Mouse (Mus musculus): ENCODE measurements around the gene Vax2. TPM values are rescaled to one million over a fixed set of nuclear protein-coding genes. Genes with fewer than 3 reads are reported as not detected.
A peak's percentile ranks its signal among the peaks of the same experiment; 100 is the strongest.

Gene Vax2
- polyA plus RNA-seq, 1 experiment from 2014 or later = not detected

DNA sequence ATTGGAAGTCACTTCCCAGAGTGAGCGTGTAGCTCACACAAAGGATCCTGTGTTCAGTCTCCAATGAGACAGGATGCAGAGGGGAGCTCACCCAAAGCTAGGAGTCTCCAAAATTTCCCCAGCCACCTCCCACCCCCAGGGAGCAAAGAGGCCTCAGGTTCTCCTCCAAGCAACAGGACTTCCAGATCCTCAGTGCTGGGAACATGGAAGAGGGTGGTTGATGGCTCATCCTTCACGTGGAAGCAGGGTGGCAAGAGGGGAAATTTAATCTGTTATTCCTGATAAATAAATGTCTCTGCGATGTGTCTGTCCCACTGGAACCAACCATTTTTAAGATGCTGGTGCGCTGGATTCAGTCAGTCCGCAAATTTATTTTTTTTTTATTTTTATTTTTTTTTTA, 6.4 kb upstream of the Vax2 start:
- no peak for ATAC-seq
- Histone ChIP-seq H3K27me3 (replicated peaks; ENCODE audit: control insufficient read depth, insufficient read depth, low read length) (peaks cover 70% of the 10 kb centered on the region), H3K9ac (ENCODE audit: low read depth, low read length) (no peak overlapping the region), H3K27ac (ENCODE audit: low read depth, low read length) (no peak overlapping the region), H3K9me3 (ENCODE audit: control insufficient read depth, low read length) (no peaks in the 10 kb centered on the region), H3K4me3 (ENCODE audit: low read length) (no peak overlapping the region), H3K36me3 (ENCODE audit: control insufficient read depth, insufficient read depth, low read length) (no peaks in the 10 kb centered on the region), H3K4me2 (ENCODE audit: low read length) (no peak overlapping the region), H3K4me1 (ENCODE audit: control insufficient read depth, insufficient read depth, low read depth, low read length) (no peaks in the 10 kb centered on the region)
- 23% methylated on average over 5 of the region's 5 CpGs for WGBS

DNA sequence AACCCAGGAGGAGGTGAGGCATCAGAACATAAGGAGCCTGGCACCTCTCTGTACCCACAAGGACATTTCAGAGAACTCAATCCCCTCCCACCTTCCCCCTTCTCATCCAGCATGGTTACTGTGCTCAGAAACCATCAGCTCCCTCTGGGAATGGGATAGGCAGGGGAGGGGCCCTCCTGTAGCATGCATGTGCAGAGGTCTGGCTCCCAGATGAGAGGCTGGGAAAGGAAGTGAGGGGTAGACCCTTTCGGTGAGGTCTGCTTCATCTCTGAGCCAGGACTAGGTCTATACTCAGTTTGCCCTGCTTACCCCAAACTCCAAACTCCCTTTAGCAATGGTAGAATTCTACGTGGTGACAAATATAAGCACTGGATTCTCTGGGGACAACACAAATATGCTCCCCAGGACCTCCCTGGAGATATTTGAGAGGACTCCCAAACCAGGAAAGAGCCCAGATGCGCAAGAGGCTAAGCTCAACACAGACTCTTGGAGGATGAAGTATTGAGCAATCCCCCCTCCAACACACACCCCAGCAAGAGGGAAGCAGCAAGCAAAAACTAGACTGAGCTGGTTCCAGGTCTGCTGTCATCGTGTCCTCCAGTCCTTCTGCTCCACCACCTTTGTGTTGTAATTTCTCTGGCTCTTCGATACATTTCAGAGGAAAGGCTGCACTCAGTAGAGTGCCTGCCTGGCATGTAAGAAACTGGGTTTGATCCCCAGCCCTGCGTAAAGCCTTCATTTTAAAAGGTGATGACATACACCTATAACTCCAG, 3.1 kb upstream of the Vax2 start:
- Histone ChIP-seq H3K4me1 (ENCODE audit: control insufficient read depth, insufficient read depth, low read depth, low read length) (peaks cover 9% of the 10 kb centered on the region), H3K27ac (ENCODE audit: low read depth, low read length) (no peak overlapping the region), H3K9me3 (ENCODE audit: control insufficient read depth, low read length) (no peaks in the 10 kb centered on the region), H3K4me2 (ENCODE audit: low read length) (no peak overlapping the region), H3K27me3 (replicated peaks; ENCODE audit: control insufficient read depth, insufficient read depth, low read length) (peaks cover 78% of the 10 kb centered on the region), H3K9ac (ENCODE audit: low read depth, low read length) (no peak overlapping the region), H3K36me3 (ENCODE audit: control insufficient read depth, insufficient read depth, low read length) (no peaks in the 10 kb centered on the region), H3K4me3 (ENCODE audit: low read length) (no peak overlapping the region)
- ATAC-seq = no peak
- 5% methylated on average over 6 of the region's 6 CpGs for WGBS

DNA sequence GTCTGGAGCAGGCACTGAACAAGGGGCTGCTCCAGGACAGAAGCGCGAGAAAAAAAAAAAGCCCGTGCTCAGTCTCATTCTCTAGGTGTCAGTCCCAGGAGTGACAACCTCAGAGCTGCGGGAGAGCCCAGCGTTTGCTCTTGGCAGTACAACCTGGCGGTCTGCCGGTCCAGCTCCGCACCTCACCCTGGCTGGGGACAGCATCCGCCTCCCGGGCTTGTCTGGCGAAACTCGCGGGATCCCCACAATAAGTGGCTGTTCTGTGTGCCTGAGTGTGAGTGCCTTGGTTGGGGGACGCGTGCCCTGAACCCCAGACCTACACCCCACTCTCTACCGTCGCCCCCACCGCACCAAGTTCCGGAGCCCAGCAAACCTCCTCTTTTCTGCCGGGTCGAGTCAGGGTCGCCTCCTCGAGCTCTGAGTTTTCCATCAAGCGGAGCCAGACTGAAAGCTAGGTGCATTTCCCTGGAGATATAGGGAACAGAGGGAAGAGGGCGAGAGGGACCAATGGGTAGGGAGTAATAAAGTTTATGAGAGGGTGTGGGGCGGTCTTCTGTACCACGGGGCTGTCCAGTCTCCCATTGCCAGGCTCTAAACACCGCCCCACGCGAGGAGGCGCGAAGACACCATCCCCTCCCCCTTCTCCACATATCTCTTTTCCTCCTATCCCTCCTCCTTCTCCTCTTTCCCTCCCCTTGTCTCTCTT, 550 bp upstream of the Vax2 start:
- 0% methylated on average over 31 of the region's 32 CpGs for WGBS
- no peak overlapping the region for H3K9ac ChIP-seq (ENCODE audit: low read depth, low read length)
- H3K36me3 ChIP-seq (ENCODE audit: control insufficient read depth, insufficient read depth, low read length) = no peaks in the 10 kb centered on the region
- peak; percentile 67 for ATAC-seq
- peaks cover 78% of the 10 kb centered on the region for H3K27me3 ChIP-seq (replicated peaks; ENCODE audit: control insufficient read depth, insufficient read depth, low read length)
- peak overlapping the region; percentile 54 for H3K4me2 ChIP-seq (ENCODE audit: low read length)
- H3K4me3 ChIP-seq (ENCODE audit: low read length) = peak overlapping the region; percentile 30
- peaks cover 9% of the 10 kb centered on the region for H3K4me1 ChIP-seq (ENCODE audit: control insufficient read depth, insufficient read depth, low read depth, low read length)
- no peaks in the 10 kb centered on the region for H3K9me3 ChIP-seq (ENCODE audit: control insufficient read depth, low read length)
- H3K27ac ChIP-seq (ENCODE audit: low read depth, low read length) = no peak overlapping the region

DNA sequence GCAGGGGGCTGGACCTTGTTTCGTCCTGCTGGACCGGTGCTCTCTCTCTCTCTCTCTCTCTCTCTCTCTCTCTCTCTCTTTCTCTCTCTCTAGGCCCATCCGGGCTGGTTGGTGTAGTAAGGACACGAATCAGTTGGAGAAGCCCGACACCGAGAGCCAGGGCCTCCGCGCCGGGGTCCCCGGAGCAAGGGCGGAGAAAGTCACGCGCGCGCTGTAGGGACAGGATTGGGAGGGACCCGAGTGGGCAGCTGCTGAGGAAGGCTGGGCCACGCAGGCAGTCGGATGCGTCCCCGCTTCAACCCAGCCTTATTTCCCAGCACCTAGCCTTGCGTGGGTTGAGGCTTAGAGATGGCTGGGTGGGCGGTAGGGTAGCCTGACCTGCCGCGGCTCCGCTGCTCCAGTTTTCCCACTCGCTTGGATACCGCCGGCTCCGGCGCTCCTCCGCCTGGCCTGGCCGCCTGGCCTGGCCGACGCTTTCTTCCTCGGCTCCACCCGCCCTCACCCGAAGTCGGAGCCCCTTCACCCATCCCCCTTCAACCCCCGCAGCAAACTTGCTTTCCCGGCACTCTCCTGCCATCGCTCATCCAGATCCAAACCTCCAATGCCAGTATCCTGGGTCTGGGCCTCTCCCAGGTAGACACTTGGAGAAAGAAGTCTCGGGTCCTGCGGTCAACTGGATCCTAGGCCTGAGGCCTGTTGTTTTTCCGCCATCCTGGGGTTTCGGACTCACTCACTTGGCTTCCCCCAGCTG, 836 bp downstream of the Vax2 start:
- H3K4me3 ChIP-seq (ENCODE audit: low read length) = 0 out of 2 replicates have a peak overlapping the region, but pooled peaks have one; percentile 1
- H3K9ac ChIP-seq (ENCODE audit: low read depth, low read length) = no peak overlapping the region
- no peak for ATAC-seq
- H3K4me1 ChIP-seq (ENCODE audit: control insufficient read depth, insufficient read depth, low read depth, low read length) = peaks cover 9% of the 10 kb centered on the region
- 2% methylated on average over 45 of the region's 45 CpGs for WGBS
- H3K36me3 ChIP-seq (ENCODE audit: control insufficient read depth, insufficient read depth, low read length) = no peaks in the 10 kb centered on the region
- no peaks in the 10 kb centered on the region for H3K9me3 ChIP-seq (ENCODE audit: control insufficient read depth, low read length)
- H3K27me3 ChIP-seq (replicated peaks; ENCODE audit: control insufficient read depth, insufficient read depth, low read length) = peaks cover 74% of the 10 kb centered on the region
- peak overlapping the region; percentile 54 for H3K4me2 ChIP-seq (ENCODE audit: low read length)
- H3K27ac ChIP-seq (ENCODE audit: low read depth, low read length) = no peak overlapping the region

DNA sequence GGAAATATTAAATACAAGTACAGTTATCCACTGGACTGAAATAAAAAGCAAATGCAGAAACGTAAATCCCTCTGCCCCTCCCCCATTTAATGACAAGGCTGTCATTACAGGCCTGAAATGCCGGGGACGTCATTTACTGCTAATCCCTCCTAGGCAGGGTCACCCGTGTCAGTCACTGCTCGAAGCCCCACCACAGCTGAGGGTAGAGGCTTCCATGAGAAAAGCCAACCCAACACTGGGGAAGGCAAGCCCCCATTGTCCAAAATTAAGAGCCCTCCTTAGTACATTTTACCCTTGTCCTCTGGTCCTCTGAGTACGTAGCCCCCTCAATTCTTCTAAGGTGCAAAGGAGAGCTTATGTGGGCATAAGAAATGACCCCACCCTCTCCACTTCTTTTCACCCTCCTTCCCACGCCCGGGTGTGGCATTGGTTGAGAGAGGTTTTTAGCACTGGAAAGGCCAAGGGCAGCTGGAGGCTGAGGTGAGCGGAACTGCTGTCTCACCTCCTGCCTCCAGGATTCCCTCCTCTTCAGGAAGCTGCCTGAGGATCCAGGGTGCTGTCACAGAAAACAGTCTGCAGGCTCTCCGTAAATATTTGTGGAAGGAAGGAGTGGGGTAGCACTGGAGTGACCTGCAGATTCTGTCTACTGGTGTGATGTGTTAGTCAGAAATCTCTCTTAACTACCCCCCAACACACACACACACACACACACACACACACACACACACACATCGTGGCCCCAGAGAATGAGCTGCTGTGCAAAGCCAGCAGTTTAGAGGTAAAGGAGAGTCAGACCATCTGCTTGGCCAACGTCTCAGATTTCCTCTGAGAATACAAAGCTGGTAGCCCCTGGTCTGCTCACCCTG, 2.4 kb downstream of the Vax2 start:
- H3K4me3 ChIP-seq (ENCODE audit: low read length) = no peak overlapping the region
- no peak overlapping the region for H3K9ac ChIP-seq (ENCODE audit: low read depth, low read length)
- H3K9me3 ChIP-seq (ENCODE audit: control insufficient read depth, low read length) = no peaks in the 10 kb centered on the region
- peaks cover 72% of the 10 kb centered on the region for H3K27me3 ChIP-seq (replicated peaks; ENCODE audit: control insufficient read depth, insufficient read depth, low read length)
- peaks cover 9% of the 10 kb centered on the region for H3K4me1 ChIP-seq (ENCODE audit: control insufficient read depth, insufficient read depth, low read depth, low read length)
- H3K27ac ChIP-seq (ENCODE audit: low read depth, low read length) = no peak overlapping the region
- no peak overlapping the region for H3K4me2 ChIP-seq (ENCODE audit: low read length)
- no peak for ATAC-seq
- H3K36me3 ChIP-seq (ENCODE audit: control insufficient read depth, insufficient read depth, low read length) = no peaks in the 10 kb centered on the region
- 7% methylated on average over 12 of the region's 12 CpGs for WGBS

DNA sequence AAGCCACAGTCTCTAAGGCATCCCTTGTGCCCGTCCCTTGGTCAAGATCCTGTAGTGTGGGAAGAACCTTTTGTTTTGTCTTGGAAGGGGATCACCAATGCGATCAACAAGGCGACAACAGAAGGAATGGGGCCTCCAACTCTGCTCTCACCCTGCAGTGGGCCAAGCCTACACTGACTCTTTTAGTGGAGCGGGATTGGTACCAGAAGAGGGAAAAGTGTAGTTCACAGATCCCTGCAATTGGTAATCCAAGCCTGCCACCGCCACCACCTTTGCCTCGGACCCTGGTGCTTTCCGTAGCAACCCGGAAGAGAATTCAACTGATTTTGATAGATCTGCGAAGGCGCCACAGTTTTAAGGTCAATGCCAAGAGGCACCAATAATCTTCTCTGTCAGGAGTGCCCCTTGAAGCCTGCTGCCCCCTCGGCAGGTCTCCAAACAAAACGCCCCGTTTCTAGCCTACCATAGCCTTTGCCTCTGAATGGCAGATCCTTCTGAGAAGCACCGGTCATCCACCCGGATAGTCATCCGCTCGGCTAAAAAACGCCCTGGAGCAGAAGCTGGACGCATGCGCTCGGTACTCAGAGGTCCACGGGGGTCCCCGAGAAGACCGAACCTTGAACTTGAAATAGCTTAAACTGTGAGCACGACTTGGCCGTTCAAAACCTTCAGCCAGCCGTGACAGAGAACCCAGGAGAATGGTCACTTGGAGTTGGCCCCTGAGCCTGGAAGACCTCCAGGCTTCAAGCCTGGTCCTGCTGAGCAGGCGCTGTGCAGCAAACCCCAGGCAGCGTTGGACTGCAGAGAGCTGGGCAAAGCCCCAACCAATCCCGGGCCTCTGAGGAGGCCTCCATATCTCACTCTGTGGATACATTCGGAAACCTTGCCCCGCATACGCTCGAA, 3.4 kb downstream of the Vax2 start:
- Histone ChIP-seq H3K4me3 (ENCODE audit: low read length) (no peak overlapping the region; the same call in 1 of the 2 replicates), H3K27me3 (replicated peaks; ENCODE audit: control insufficient read depth, insufficient read depth, low read length) (peaks cover 70% of the 10 kb centered on the region), H3K4me2 (ENCODE audit: low read length) (no peak overlapping the region; the same call in 1 of the 2 replicates), H3K9me3 (ENCODE audit: control insufficient read depth, low read length) (no peaks in the 10 kb centered on the region), H3K9ac (ENCODE audit: low read depth, low read length) (no peak overlapping the region), H3K4me1 (ENCODE audit: control insufficient read depth, insufficient read depth, low read depth, low read length) (peaks cover 9% of the 10 kb centered on the region), H3K27ac (ENCODE audit: low read depth, low read length) (no peak overlapping the region), H3K36me3 (ENCODE audit: control insufficient read depth, insufficient read depth, low read length) (no peaks in the 10 kb centered on the region)
- ATAC-seq = no peak
- WGBS = 1% methylated on average over 34 of the region's 34 CpGs

DNA sequence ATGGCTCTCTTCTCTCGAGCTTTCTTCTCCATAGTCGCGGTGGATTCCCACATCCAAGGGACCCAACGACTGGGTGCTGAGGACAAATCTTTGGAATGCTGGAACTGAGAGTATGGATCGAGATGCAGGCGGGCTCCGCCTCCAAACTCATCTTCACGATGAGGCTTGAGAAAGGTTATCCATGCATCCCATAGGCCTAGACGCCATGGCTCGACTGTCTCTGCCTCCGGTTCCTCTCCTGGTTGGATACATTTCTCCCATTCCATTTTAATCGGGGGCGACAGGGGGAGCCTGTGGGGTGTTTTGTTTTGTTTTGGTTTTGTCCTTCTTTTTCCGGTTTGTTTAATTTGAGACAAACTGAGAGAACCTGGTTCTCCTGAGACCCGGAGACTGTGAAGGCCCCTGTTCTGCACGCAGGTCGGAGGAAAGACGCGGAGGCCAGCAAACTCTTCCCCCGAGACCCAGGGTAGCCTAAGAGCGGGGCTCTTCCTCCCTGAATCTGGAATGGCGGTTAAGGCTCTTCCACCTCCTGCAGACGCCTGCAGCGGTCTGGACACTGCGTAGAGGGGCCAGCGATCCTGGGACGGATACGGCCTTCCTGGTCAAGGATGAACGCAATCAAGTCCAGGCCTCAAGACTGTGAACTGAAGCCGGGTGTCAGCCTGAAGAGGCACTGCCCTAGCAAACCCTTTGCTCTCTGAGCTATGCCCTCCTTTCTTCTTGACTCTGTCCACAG, 4.6 kb downstream of the Vax2 start:
- 2% methylated on average over 30 of the region's 30 CpGs for WGBS
- Histone ChIP-seq H3K4me1 (ENCODE audit: control insufficient read depth, insufficient read depth, low read depth, low read length) (peaks cover 9% of the 10 kb centered on the region), H3K27me3 (replicated peaks; ENCODE audit: control insufficient read depth, insufficient read depth, low read length) (peaks cover 71% of the 10 kb centered on the region), H3K9ac (ENCODE audit: low read depth, low read length) (no peak overlapping the region), H3K4me3 (ENCODE audit: low read length) (no peak overlapping the region), H3K4me2 (ENCODE audit: low read length) (no peak overlapping the region), H3K36me3 (ENCODE audit: control insufficient read depth, insufficient read depth, low read length) (no peaks in the 10 kb centered on the region), H3K27ac (ENCODE audit: low read depth, low read length) (no peak overlapping the region), H3K9me3 (ENCODE audit: control insufficient read depth, low read length) (no peaks in the 10 kb centered on the region)
- no peak for ATAC-seq
